Mouse (Mus musculus) CH12.LX (cell line): ENCODE results near the gene Rdh7. TPM values are rescaled to one million over a fixed set of nuclear protein-coding genes. Genes with fewer than 3 reads are reported as not detected.

ENCODE experiments used
- DNase-seq: peaks from one replicate; pipeline ENCODE4 v3.0.0-alpha.2; 2013; ENCODE audit errors: extremely low read depth
- H3K27ac ChIP-seq: 2 replicates; pipeline ENCODE4 v1.5.1; 2012; ENCODE audit warnings: low read depth, mild to moderate bottlenecking, control low read depth, moderate library complexity; ENCODE audit not compliant: insufficient read depth
- H3K27me3 ChIP-seq: replicated peaks from 2 replicates; pipeline ENCODE3; 2012; ENCODE audit warnings: inconsistent platforms
- H3K36me3 ChIP-seq, 2 experiments: replicated peaks in 1 of 2; 2 replicates each; pipeline versions ENCODE3 to v1.6.1; 2012; ENCODE audit warnings: inconsistent platforms in 1 of 2, low read length in 1 of 2, mild to moderate bottlenecking in 1 of 2, mixed read lengths in 1 of 2, moderate library complexity in 1 of 2; ENCODE audit not compliant: control insufficient read depth in 1 of 2, insufficient read depth in 1 of 2
- H3K4me1 ChIP-seq, 2 experiments: 2 replicates each; pipeline ENCODE4 v1.6.1; 2012; ENCODE audit warnings: inconsistent platforms in 1 of 2, moderate library complexity in 1 of 2; ENCODE audit not compliant: insufficient read depth in 2 of 2, control insufficient read depth in 1 of 2
- H3K4me2 ChIP-seq: 2 replicates; pipeline ENCODE4 v1.6.1; 2012; ENCODE audit warnings: low read depth, mild to moderate bottlenecking, control low read depth; ENCODE audit not compliant: poor library complexity, insufficient read depth, severe bottlenecking
- H3K4me3 ChIP-seq, 3 experiments: fragments of 150-350 bp in 1 of 3; sonication (generic) in 1 of 3; replicated peaks in 1 of 3; 2 replicates each; pipeline versions ENCODE3 to v1.5.1; 2011 to 2012; ENCODE audit warnings: low read depth in 2 of 3, low read length in 2 of 3, mild to moderate bottlenecking in 2 of 3, moderate library complexity in 2 of 3, control low read depth in 1 of 3, improper control_type of control experiment in 1 of 3, inconsistent platforms in 1 of 3, mixed read lengths in 1 of 3; ENCODE audit not compliant: poor library complexity in 1 of 3
- H3K79me2 ChIP-seq: replicated peaks from 2 replicates; pipeline ENCODE4 v1.6.1; 2012; ENCODE audit warnings: mild to moderate bottlenecking, moderate library complexity; ENCODE audit not compliant: control insufficient read depth, poor library complexity, insufficient read depth, severe bottlenecking; ENCODE audit errors: extremely low read depth
- H3K9ac ChIP-seq: 2 replicates; pipeline ENCODE4 v1.6.1; 2012; ENCODE audit warnings: low read depth, mild to moderate bottlenecking, control low read depth, moderate library complexity; ENCODE audit not compliant: insufficient read depth
- H3K9me3 ChIP-seq: replicated peaks from 2 replicates; pipeline ENCODE3; 2012; ENCODE audit warnings: low read length, inconsistent platforms, mixed read lengths
- BHLHE40 ChIP-seq: IDR thresholded peaks from 2 replicates; pipeline ENCODE4 v1.6.1; 2011; ENCODE audit warnings: mild to moderate bottlenecking, low read depth, low read length, improper control_type of control experiment
- CHD1 ChIP-seq: IDR thresholded peaks from 2 replicates; pipeline ENCODE4 v1.6.1; 2012; ENCODE audit warnings: low read depth, low read length, improper control_type of control experiment, inconsistent platforms
- CHD2 ChIP-seq: IDR thresholded peaks from 2 replicates; pipeline ENCODE4 v1.6.1; 2011; ENCODE audit warnings: low read length, improper control_type of control experiment
- CTCF ChIP-seq, 2 experiments: IDR thresholded peaks in 1 of 2; conservative IDR thresholded peaks in 1 of 2; 2 replicates each; pipeline ENCODE4 v1.5.1; 2011 to 2012; ENCODE audit warnings: low read depth in 2 of 2, low read length in 2 of 2, improper control_type of control experiment in 1 of 2, inconsistent platforms in 1 of 2, mild to moderate bottlenecking in 1 of 2, moderate library complexity in 1 of 2
- E2F4 ChIP-seq: IDR thresholded peaks from 2 replicates; pipeline ENCODE4 v1.6.1; 2011; ENCODE audit warnings: low read depth, low read length, improper control_type of control experiment; ENCODE audit not compliant: insufficient replicate concordance
- ELF1 ChIP-seq: IDR thresholded peaks from 2 replicates; pipeline ENCODE4 v1.6.1; 2014; ENCODE audit warnings: low read depth, mild to moderate bottlenecking, inconsistent platforms, low read length, improper control_type of control experiment
- EP300 ChIP-seq: IDR thresholded peaks from 2 replicates; pipeline ENCODE4 v1.6.1; 2011; ENCODE audit warnings: low read length, improper control_type of control experiment
- ETS1 ChIP-seq: conservative IDR thresholded peaks from 2 replicates; pipeline ENCODE4 v1.6.1; 2012; ENCODE audit warnings: low read depth, mild to moderate bottlenecking, inconsistent platforms, low read length, improper control_type of control experiment, moderate library complexity
- GABPA ChIP-seq: IDR thresholded peaks from 2 replicates; pipeline ENCODE4 v1.6.1; 2012; ENCODE audit warnings: low read depth, low read length, improper control_type of control experiment, inconsistent platforms; ENCODE audit not compliant: insufficient replicate concordance
- HCFC1 ChIP-seq: IDR thresholded peaks from 2 replicates; pipeline ENCODE4 v1.6.1; 2012; ENCODE audit warnings: low read depth, mild to moderate bottlenecking, inconsistent platforms, low read length, improper control_type of control experiment
- IRF4 ChIP-seq: IDR thresholded peaks from 2 replicates; pipeline ENCODE4 v1.6.1; 2014; ENCODE audit warnings: low read depth, mild to moderate bottlenecking, inconsistent platforms, low read length, improper control_type of control experiment
- JUN ChIP-seq: IDR thresholded peaks from 2 replicates; pipeline ENCODE4 v1.6.1; 2011; ENCODE audit warnings: low read depth, mild to moderate bottlenecking, low read length, improper control_type of control experiment, moderate library complexity; ENCODE audit not compliant: insufficient read depth
- JUND ChIP-seq: conservative IDR thresholded peaks from 2 replicates; pipeline ENCODE4 v1.6.1; 2011; ENCODE audit warnings: low read depth, low read length, improper control_type of control experiment
- KAT2A ChIP-seq: IDR thresholded peaks from 2 replicates; pipeline ENCODE4 v1.6.1; 2012; ENCODE audit warnings: low read length, improper control_type of control experiment, inconsistent platforms; ENCODE audit not compliant: insufficient replicate concordance
- MAFK ChIP-seq: IDR thresholded peaks from 2 replicates; pipeline ENCODE4 v1.6.1; 2011; ENCODE audit warnings: low read length, improper control_type of control experiment; ENCODE audit not compliant: insufficient replicate concordance
- MAX ChIP-seq: IDR thresholded peaks from 2 replicates; pipeline ENCODE4 v1.6.1; 2011; ENCODE audit warnings: low read length, improper control_type of control experiment
- MAZ ChIP-seq: IDR thresholded peaks from 2 replicates; pipeline ENCODE4 v1.6.1; 2012; ENCODE audit warnings: low read depth, mild to moderate bottlenecking, inconsistent platforms, low read length, improper control_type of control experiment, moderate library complexity
- MEF2A ChIP-seq: IDR thresholded peaks from 2 replicates; pipeline ENCODE4 v1.6.1; 2014; ENCODE audit warnings: low read depth, mild to moderate bottlenecking, inconsistent platforms, low read length, improper control_type of control experiment, borderline replicate concordance
- MXI1 ChIP-seq: IDR thresholded peaks from 2 replicates; pipeline ENCODE4 v1.6.1; 2011; ENCODE audit warnings: mild to moderate bottlenecking, low read depth, low read length, improper control_type of control experiment
- MYC ChIP-seq: IDR thresholded peaks from 2 replicates; pipeline ENCODE4 v1.6.1; 2011; ENCODE audit warnings: low read depth, mild to moderate bottlenecking, improper control_type of control experiment, low read length
- NELFE ChIP-seq: IDR thresholded peaks from 2 replicates; pipeline ENCODE4 v1.6.1; 2011; ENCODE audit warnings: low read depth, low read length, improper control_type of control experiment
- NRF1 ChIP-seq: IDR thresholded peaks from 2 replicates; pipeline ENCODE4 v1.6.1; 2014; ENCODE audit warnings: low read depth, mild to moderate bottlenecking, inconsistent platforms, low read length, improper control_type of control experiment, moderate library complexity
- PAX5 ChIP-seq: IDR thresholded peaks from 2 replicates; pipeline ENCODE4 v1.6.1; 2012; ENCODE audit warnings: low read length, inconsistent platforms, mixed read lengths
- POLR2A ChIP-seq: IDR thresholded peaks from 2 replicates; pipeline ENCODE4 v1.6.1; 2011; ENCODE audit warnings: low read depth, mild to moderate bottlenecking, improper control_type of control experiment, low read length
- POLR2AphosphoS2 ChIP-seq: IDR thresholded peaks from 2 replicates; pipeline ENCODE4 v1.6.1; 2011; ENCODE audit warnings: low read depth, low read length, improper control_type of control experiment
- RAD21 ChIP-seq: IDR thresholded peaks from 2 replicates; pipeline ENCODE4 v1.6.1; 2011; ENCODE audit warnings: low read depth, mild to moderate bottlenecking, low read length, improper control_type of control experiment, moderate library complexity
- RCOR1 ChIP-seq: conservative IDR thresholded peaks from 2 replicates; pipeline ENCODE4 v1.6.1; 2012; ENCODE audit warnings: low read depth, mild to moderate bottlenecking, inconsistent platforms, low read length, improper control_type of control experiment
- SIN3A ChIP-seq: IDR thresholded peaks from 2 replicates; pipeline ENCODE4 v1.6.1; 2012; ENCODE audit warnings: low read length, improper control_type of control experiment, inconsistent platforms
- SMC3 ChIP-seq: IDR thresholded peaks from 2 replicates; pipeline ENCODE4 v1.6.1; 2011; ENCODE audit warnings: low read depth, low read length, improper control_type of control experiment
- TBP ChIP-seq: conservative IDR thresholded peaks from 2 replicates; pipeline ENCODE4 v1.6.1; 2011; ENCODE audit warnings: low read depth, low read length, improper control_type of control experiment
- TCF12 ChIP-seq: IDR thresholded peaks from 2 replicates; pipeline ENCODE4 v1.6.1; 2014; ENCODE audit warnings: low read depth, mild to moderate bottlenecking, inconsistent platforms, low read length, improper control_type of control experiment
- UBTF ChIP-seq: IDR thresholded peaks from 2 replicates; pipeline ENCODE4 v1.6.1; 2012; ENCODE audit warnings: low read depth, mild to moderate bottlenecking, inconsistent platforms, low read length, improper control_type of control experiment, moderate library complexity
- USF1 ChIP-seq: IDR thresholded peaks from 2 replicates; pipeline ENCODE4 v1.6.1; 2014; ENCODE audit warnings: low read depth, mild to moderate bottlenecking, inconsistent platforms, low read length, improper control_type of control experiment
- USF2 ChIP-seq: conservative IDR thresholded peaks from 2 replicates; pipeline ENCODE4 v1.6.1; 2011; ENCODE audit warnings: low read depth, low read length, improper control_type of control experiment
- ZC3H11A ChIP-seq: IDR thresholded peaks from 2 replicates; pipeline ENCODE4 v1.6.1; 2012; ENCODE audit warnings: low read depth, mild to moderate bottlenecking, inconsistent platforms, low read length, improper control_type of control experiment
- ZKSCAN1 ChIP-seq: IDR thresholded peaks from 2 replicates; pipeline ENCODE4 v1.6.1; 2012; ENCODE audit warnings: low read depth, inconsistent platforms, low read length, improper control_type of control experiment, borderline replicate concordance
- ZMIZ1 ChIP-seq: IDR thresholded peaks from 2 replicates; pipeline ENCODE4 v1.6.1; 2012; ENCODE audit warnings: low read depth, mild to moderate bottlenecking, inconsistent platforms, low read length, improper control_type of control experiment
- ZNF384 ChIP-seq: IDR thresholded peaks from 2 replicates; pipeline ENCODE4 v1.6.1; 2012; ENCODE audit warnings: low read depth, low read length, improper control_type of control experiment, inconsistent platforms
- dilution Hi-C: fragments of 300-500 bp; cut with MboI; formaldehyde crosslinking; loops from 2 replicates; pipeline ENCODE4 v1.14.3; 2020; ENCODE audit warnings: low sequenced_read_pairs; ENCODE audit not compliant: extremely low pct_unique_long_range_greater_than_20kb, extremely low pct_ligation_motif_present
- in situ Hi-C: fragments of 300-500 bp; cut with MboI; formaldehyde crosslinking; loops from 3 replicates; pipeline ENCODE4 v1.14.3; 2019; ENCODE audit warnings: low sequenced_read_pairs, low pct_ligation_motif_present, low pct_unique_long_range_greater_than_20kb, mixed read lengths
- polyA plus RNA-seq: library from polyadenylated mRNA; unstranded; fragments of >175 nt; gene quantifications from 2 replicates; pipeline ENCODE4 v1.2.1, GENCODE M21; 2012; ENCODE audit warnings: low read depth; ENCODE audit not compliant: insufficient read length
- total RNA-seq, 2 experiments: library from RNA; depleted of rRNA; stranded (reverse); fragments of 300-350 nt in 1 of 2; fragments of >200 nt in 1 of 2; gene quantifications; 2 replicates each; pipeline ENCODE4 v1.2.3; 2012 to 2014

The Rdh7 gene
- total and polyA plus RNA-seq, 3 experiments, result not detected

- in situ Hi-C loops, result no loop called here
Measured at GRCm38 (mm10) chr10:127872484-127872883, 16.1 kb downstream of the Rdh7 start.

GRCm38 (mm10) chr10:127866232-127866631 lies 22.4 kb downstream of the Rdh7 start, which contains the start of gene Rdh16f2:
Gene Rdh16f2 (plus strand): TSS chr10:127866474.
- in situ Hi-C loops (no loop called here), dilution Hi-C loops (no loop called here)
- Histone ChIP-seq H3K9me3 (peaks cover 4% of the 10 kb centered on the region), H3K36me3 (no peaks in the 10 kb centered on the region), H3K9ac (no peak within 1 kb of the TSS), H3K4me1 (no peaks in the 10 kb centered on the region), H3K79me2 (no peaks in the 10 kb centered on the region), H3K27ac (no peak within 1 kb of the TSS), H3K4me2 (no peak within 1 kb of the TSS), H3K27me3 (peaks cover 52% of the 10 kb centered on the region), H3K4me3 (no peak within 1 kb of the TSS)
- no peak for TF ChIP-seq ZKSCAN1
- no peak for TF ChIP-seq IRF4
- TF ChIP-seq MEF2A, result no peak
- TF ChIP-seq USF2, result no peak
- no peak for TF ChIP-seq RCOR1
- no peak for TF ChIP-seq KAT2A
- no peak for TF ChIP-seq JUN
- TF ChIP-seq ZNF384, result no peak
- no peak for TF ChIP-seq NRF1
- TF ChIP-seq JUND, result no peak
- TF ChIP-seq GABPA, result no peak
- TF ChIP-seq PAX5, result no peak
- TF ChIP-seq TBP, result no peak
- TF ChIP-seq SMC3, result no peak
- no peak for DNase-seq

More at GRCm38 (mm10) chr10:127872484-127872883, 16.1 kb downstream of the Rdh7 start:
- Histone ChIP-seq H3K27ac (no peak overlapping the region), H3K79me2 (no peaks in the 10 kb centered on the region), H3K9ac (no peak overlapping the region), H3K27me3 (peaks cover 15% of the 10 kb centered on the region), H3K4me3 (no peak overlapping the region), H3K4me1 (no peaks in the 10 kb centered on the region), H3K4me2 (no peak overlapping the region), H3K36me3 (no peaks in the 10 kb centered on the region), H3K9me3 (peaks cover 4% of the 10 kb centered on the region)
- DNase-seq, result peak; percentile 39
- dilution Hi-C loops, result no loop called here
- TF ChIP-seq MXI1 (no peak), POLR2A (no peak), MAX (peak; percentile 26; the same call in 1 of the 2 replicates), E2F4 (no peak), KAT2A (no peak), EP300 (no peak), BHLHE40 (no peak), ZMIZ1 (no peak), ZNF384 (no peak), MEF2A (no peak), ETS1 (no peak), NRF1 (no peak), GABPA (no peak), ELF1 (no peak), RAD21 (peak; percentile 37), USF2 (no peak), MAFK (no peak), JUND (no peak), PAX5 (no peak), JUN (no peak), TCF12 (no peak), HCFC1 (no peak), MYC (peak; percentile 66; the same call in 1 of the 2 replicates), NELFE (no peak), ZKSCAN1 (no peak), TBP (no peak), UBTF (no peak), IRF4 (no peak), USF1 (no peak), RCOR1 (no peak), ZC3H11A (no peak), CHD2 (no peak), SIN3A (no peak), MAZ (no peak), CHD1 (no peak), POLR2AphosphoS2 (no peak), SMC3 (peak; percentile 61), CTCF (conservative IDR thresholded peaks at IDR 0.05 in 1 of 2, IDR thresholded peaks at IDR 0.05 in 1 of 2; ENCODE audit: low read depth in 2 of 2, low read length in 2 of 2) (peak; percentile 30 to 74; a peak in 3 of 4 replicates)
